Mouse (Mus musculus): ENCODE results near the gene Pinlyp.

GRCm38 (mm10) chr7:24505447-24506064 is 40.4 kb downstream of the Pinlyp start:
- TF ChIP-seq EP300 (IDR thresholded peaks at IDR 0.05) = no peak
- TF ChIP-seq CTCF (IDR thresholded peaks at IDR 0.05) = no peak
